14 mouse cellular contexts compared by ENCODE assay signal in the genomic region with DNA sequence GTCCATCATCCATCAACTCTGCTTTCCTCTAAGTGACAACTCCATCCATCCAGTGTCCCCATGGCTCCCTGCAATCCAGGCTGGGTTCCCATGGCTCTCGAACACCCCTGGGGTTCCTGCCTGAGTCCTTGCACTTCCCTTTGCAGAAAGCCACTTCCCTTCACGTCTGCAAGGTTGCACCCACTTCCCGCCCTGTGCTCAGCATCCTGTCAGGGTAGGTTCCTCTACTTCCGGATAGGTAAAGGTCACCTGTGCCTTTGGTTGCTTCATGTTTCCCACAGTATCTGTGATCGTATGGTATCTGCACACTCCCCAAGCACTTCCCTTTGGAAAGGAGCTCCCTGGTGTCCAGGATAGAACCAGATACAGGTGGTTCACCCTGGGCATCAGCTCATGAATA. TPM values are rescaled to one million over a fixed set of nuclear protein-coding genes. Genes with fewer than 3 reads are reported as not detected.
A peak's percentile ranks its signal among the peaks of the same experiment; 100 is the strongest.
DNase-seq lines count a peak whose midpoint lies in the region; ATAC-seq and TF ChIP-seq lines count a peak whose summit lies in the region.
"Had no signal": no experiment of that assay in that cellular context is flagged by ENCODE, and none has a peak within 500 bp of the region (broad histone marks: within the 10 kb centered on the region; RNA-seq: fewer than 3 reads in every experiment).

No protein-coding gene starts in this region.

- peaks cover 7% of the 10 kb centered on the region for H3K4me1 ChIP-seq in heart, embryonic 10.5 days
- peaks cover 9% of the 10 kb centered on the region for H3K4me1 ChIP-seq in bone marrow, adult 2 months (ENCODE audit: control insufficient read depth, insufficient read depth, low read length)
- peaks cover 95% of the 10 kb centered on the region for H3K4me1 ChIP-seq in liver, embryonic 15.5 days (replicated peaks)
- H3K4me1 ChIP-seq in stomach, postnatal 0 days (replicated peaks; ENCODE audit: control insufficient read depth, insufficient read depth), result no peaks in the 10 kb centered on the region
- 0 out of 2 replicates have a peak, but pooled peaks cover 5% of the 10 kb centered on the region for H3K4me1 ChIP-seq in kidney, embryonic 15.5 days
- H3K4me1 ChIP-seq: limb, embryonic 12.5 days; neural tube, embryonic 15.5 days had no signal

- TF ChIP-seq POLR2A in bone marrow, adult 2 months (IDR thresholded peaks at IDR 0.05; ENCODE audit: borderline replicate concordance, control insufficient read depth, low read depth, low read length), result no peak

- no peaks in the 10 kb centered on the region for H3K27me3 ChIP-seq in heart, embryonic 10.5 days (ENCODE audit: insufficient read depth, poor library complexity, severe bottlenecking)
- H3K27me3 ChIP-seq in liver, embryonic 15.5 days, result no peaks in the 10 kb centered on the region
- no peaks in the 10 kb centered on the region for H3K27me3 ChIP-seq in stomach, postnatal 0 days (ENCODE audit: control insufficient read depth, insufficient read depth, low read length)
- H3K27me3 ChIP-seq in kidney, embryonic 15.5 days, result no peaks in the 10 kb centered on the region
- H3K27me3 ChIP-seq: limb, embryonic 12.5 days; neural tube, embryonic 15.5 days had no signal

- no peaks in the 10 kb centered on the region; the same call in 1 of the 2 replicates for H3K36me3 ChIP-seq in heart, embryonic 10.5 days
- H3K36me3 ChIP-seq in liver, embryonic 15.5 days (replicated peaks), result no peaks in the 10 kb centered on the region
- H3K36me3 ChIP-seq in stomach, postnatal 0 days (ENCODE audit: control insufficient read depth, insufficient read depth, low read length), result no peaks in the 10 kb centered on the region
- no peaks in the 10 kb centered on the region for H3K36me3 ChIP-seq in kidney, embryonic 15.5 days
- H3K36me3 ChIP-seq: limb, embryonic 12.5 days; neural tube, embryonic 15.5 days had no signal

- no peak for TF ChIP-seq EP300 in stomach, postnatal 0 days (optimal IDR thresholded peaks at IDR 0.05)

- 0 out of 2 replicates have a peak, but pooled peaks cover 6% of the 10 kb centered on the region for H3K9me3 ChIP-seq in heart, embryonic 10.5 days
- H3K9me3 ChIP-seq in liver, embryonic 15.5 days (replicated peaks), result no peaks in the 10 kb centered on the region
- H3K9me3 ChIP-seq in stomach, postnatal 0 days (ENCODE audit: control insufficient read depth, low read length), result no peaks in the 10 kb centered on the region
- 0 out of 2 replicates have a peak, but pooled peaks cover 5% of the 10 kb centered on the region for H3K9me3 ChIP-seq in kidney, embryonic 15.5 days (replicated peaks)
- H3K9me3 ChIP-seq: neural tube, embryonic 15.5 days had no signal

- WGBS in heart, embryonic 10.5 days, result 57% methylated on average over 5 of the region's 5 CpGs
- WGBS in bone marrow, adult 2 months, result 17% methylated on average over 5 of the region's 5 CpGs
- WGBS in liver, embryonic 15.5 days (ENCODE audit: insufficient replicate concordance), result 45% methylated on average over 5 of the region's 5 CpGs
- WGBS in stomach, postnatal 0 days, result 56% methylated on average over 5 of the region's 5 CpGs
- 67% methylated on average over 5 of the region's 5 CpGs for WGBS in kidney, embryonic 15.5 days

- H3K27ac ChIP-seq in heart, embryonic 10.5 days, result peak overlapping the region; percentile 50; the same call in 1 of the 2 replicates
- H3K27ac ChIP-seq in bone marrow, adult 2 months (ENCODE audit: control insufficient read depth, insufficient read depth, low read depth, low read length, poor library complexity), result peak overlapping the region; percentile 84
- H3K27ac ChIP-seq in liver, embryonic 15.5 days (replicated peaks), result peak overlapping the region; percentile 100
- peak overlapping the region; percentile 49; the same call in 1 of the 2 replicates for H3K27ac ChIP-seq in stomach, postnatal 0 days (replicated peaks)
- H3K27ac ChIP-seq in kidney, embryonic 15.5 days, result no peak overlapping the region
- H3K27ac ChIP-seq: limb, embryonic 12.5 days; neural tube, embryonic 15.5 days had no signal

- H3K9ac ChIP-seq in liver, embryonic 15.5 days, result peak overlapping the region; percentile 43
- H3K9ac ChIP-seq in stomach, postnatal 0 days (ENCODE audit: low read length), result no peak overlapping the region
- no peak overlapping the region for H3K9ac ChIP-seq in kidney, embryonic 15.5 days
- H3K9ac ChIP-seq: limb, embryonic 12.5 days; neural tube, embryonic 15.5 days had no signal

- peak overlapping the region; percentile 57 for H3K4me2 ChIP-seq in liver, embryonic 15.5 days
- no peak overlapping the region for H3K4me2 ChIP-seq in stomach, postnatal 0 days (replicated peaks; ENCODE audit: low read depth)
- H3K4me2 ChIP-seq in kidney, embryonic 15.5 days, result no peak overlapping the region
- H3K4me2 ChIP-seq: limb, embryonic 12.5 days; neural tube, embryonic 15.5 days had no signal

- H3K4me3 ChIP-seq in heart, embryonic 10.5 days, result no peak overlapping the region
- H3K4me3 ChIP-seq in bone marrow, adult 2 months (replicated peaks; ENCODE audit: control insufficient read depth, low read depth, low read length), result no peak overlapping the region
- H3K4me3 ChIP-seq in liver, embryonic 15.5 days (replicated peaks), result peak overlapping the region; percentile 4
- no peak overlapping the region for H3K4me3 ChIP-seq in stomach, postnatal 0 days (ENCODE audit: low read depth, low read length)
- no peak overlapping the region for H3K4me3 ChIP-seq in kidney, embryonic 15.5 days (replicated peaks)
- H3K4me3 ChIP-seq: limb, embryonic 12.5 days; neural tube, embryonic 15.5 days had no signal

- no peak for ATAC-seq in liver, embryonic 15.5 days (ENCODE audit: insufficient read depth)
- peak; percentile 14; the same call in 1 of the 2 replicates for ATAC-seq in stomach, postnatal 0 days (ENCODE audit: low FRiP score, low TSS enrichment)
- ATAC-seq in kidney, embryonic 15.5 days (replicated peaks; ENCODE audit: low FRiP score), result no peak
- ATAC-seq: midbrain, embryonic 16.5 days had no signal

- DNase-seq in heart, embryonic 10.5 days (ENCODE audit: low spot score), result no peak
- DNase-seq in heart, adult 18-20 months, result no peak
- DNase-seq in stomach, postnatal 0 days (ENCODE audit: low spot score), result no peak
- no peak for DNase-seq in frontal cortex, postnatal 25 days (ENCODE audit: low spot score in 2 of 2)
- no peak for DNase-seq in retina, embryonic 14.5 days (ENCODE audit: low spot score)
- DNase-seq: gastrocnemius, postnatal 14 days; lung, postnatal 14 days; right cerebral cortex, postnatal 14 days had no signal

- no peak for TF ChIP-seq CTCF in bone marrow, adult 2 months (IDR thresholded peaks at IDR 0.05; ENCODE audit: control insufficient read depth, insufficient read depth, low read length)
- no peak for TF ChIP-seq CTCF in stomach, postnatal 0 days (IDR thresholded peaks at IDR 0.05; ENCODE audit: low read depth)

RNA-seq across cellular contexts. Expression of a gene that starts 19.3 kb away (rescaled TPM):
- 0.31 and 0.42 TPM in 2 replicates for polyA plus RNA-seq in heart, embryonic 10.5 days (2016; fragmentation: Nextera tagmentation; extraction: Ambion mirVana)
- total RNA-seq in heart, adult 18-20 months (2021), result 100 to 1,000 TPM; 165 to 174 TPM
- 18.9 and 23.4 TPM in 2 replicates for polyA plus RNA-seq in bone marrow, adult 2 months (2011; ENCODE audit: insufficient read depth, insufficient read length, low replicate concordance, missing spikeins)
- 6.4 and 7.1 TPM in 2 replicates for polyA plus RNA-seq in liver, embryonic 15.5 days (2015; fragmentation: Nextera tagmentation; extraction: Ambion mirVana)
- polyA plus RNA-seq in stomach, postnatal 0 days (2015; fragmentation: Nextera tagmentation; extraction: Ambion mirVana), result 0.40 and 0.45 TPM in 2 replicates
- polyA plus RNA-seq in kidney, embryonic 15.5 days (2015; fragmentation: Nextera tagmentation; extraction: Ambion mirVana), result 2.0 TPM in 1 of 2 replicates, not detected in the other
- polyA plus RNA-seq: limb, embryonic 12.5 days had no signal

RNA-seq across cellular contexts. Expression of a gene that starts 32.0 kb away (rescaled TPM):
- polyA plus RNA-seq in heart, embryonic 10.5 days (2016; fragmentation: Nextera tagmentation; extraction: Ambion mirVana), result 43.2 and 60.8 TPM in 2 replicates
- 10 to 100 TPM; 19.2 to 22.1 TPM for total RNA-seq in heart, adult 18-20 months (2021)
- polyA plus RNA-seq in bone marrow, adult 2 months (2011; ENCODE audit: insufficient read depth, insufficient read length, low replicate concordance, missing spikeins), result 38.7 and 94.0 TPM in 2 replicates
- polyA plus RNA-seq in liver, embryonic 15.5 days (2015; fragmentation: Nextera tagmentation; extraction: Ambion mirVana), result 20.1 and 22.1 TPM in 2 replicates
- 11.1 and 12.5 TPM in 2 replicates for polyA plus RNA-seq in stomach, postnatal 0 days (2015; fragmentation: Nextera tagmentation; extraction: Ambion mirVana)
- polyA plus RNA-seq in kidney, embryonic 15.5 days (2015; fragmentation: Nextera tagmentation; extraction: Ambion mirVana), result 22.8 and 23.7 TPM in 2 replicates

RNA-seq across cellular contexts. Expression of a gene that starts 37.3 kb away (rescaled TPM):
- 26.6 and 32.4 TPM in 2 replicates for polyA plus RNA-seq in heart, embryonic 10.5 days (2016; fragmentation: Nextera tagmentation; extraction: Ambion mirVana)
- 1 to 10 TPM; 9.2 to 9.9 TPM for total RNA-seq in heart, adult 18-20 months (2021)
- 18.6 and 39.0 TPM in 2 replicates for polyA plus RNA-seq in bone marrow, adult 2 months (2011; ENCODE audit: insufficient read depth, insufficient read length, low replicate concordance, missing spikeins)
- 6.9 and 7.0 TPM in 2 replicates for polyA plus RNA-seq in liver, embryonic 15.5 days (2015; fragmentation: Nextera tagmentation; extraction: Ambion mirVana)
- polyA plus RNA-seq in stomach, postnatal 0 days (2015; fragmentation: Nextera tagmentation; extraction: Ambion mirVana), result 3.6 and 4.2 TPM in 2 replicates
- 10.1 and 11.4 TPM in 2 replicates for polyA plus RNA-seq in kidney, embryonic 15.5 days (2015; fragmentation: Nextera tagmentation; extraction: Ambion mirVana)
